Mouse (Mus musculus) CH12.LX (cell line): ENCODE measurements at regions not wholly inside any gene's neighbourhood (a gene's known extent, or its start where the extent isn't known, plus 50 kb on each side); places are given as distances from the start of the nearest gene placed in this dataset.

ENCODE experiments used
- CHD1 ChIP-seq: IDR thresholded peaks from 2 replicates; pipeline ENCODE4 v1.6.1; 2012; ENCODE audit warnings: low read depth, low read length, improper control_type of control experiment, inconsistent platforms
- CTCF ChIP-seq, 2 experiments: IDR thresholded peaks in 1 of 2; conservative IDR thresholded peaks in 1 of 2; 2 replicates each; pipeline ENCODE4 v1.5.1; 2011 to 2012; ENCODE audit warnings: low read depth in 2 of 2, low read length in 2 of 2, improper control_type of control experiment in 1 of 2, inconsistent platforms in 1 of 2, mild to moderate bottlenecking in 1 of 2, moderate library complexity in 1 of 2
- HCFC1 ChIP-seq: IDR thresholded peaks from 2 replicates; pipeline ENCODE4 v1.6.1; 2012; ENCODE audit warnings: low read depth, mild to moderate bottlenecking, inconsistent platforms, low read length, improper control_type of control experiment
- NRF1 ChIP-seq: IDR thresholded peaks from 2 replicates; pipeline ENCODE4 v1.6.1; 2014; ENCODE audit warnings: low read depth, mild to moderate bottlenecking, inconsistent platforms, low read length, improper control_type of control experiment, moderate library complexity
- POLR2AphosphoS2 ChIP-seq: IDR thresholded peaks from 2 replicates; pipeline ENCODE4 v1.6.1; 2011; ENCODE audit warnings: low read depth, low read length, improper control_type of control experiment

- TF ChIP-seq POLR2AphosphoS2 (no peak), HCFC1 (no peak), CTCF (conservative IDR thresholded peaks at IDR 0.05 in 1 of 2, IDR thresholded peaks at IDR 0.05 in 1 of 2; ENCODE audit: low read depth in 2 of 2, low read length in 2 of 2) (no peak), NRF1 (no peak), CHD1 (no peak)
These were observed 92.4 kb upstream of the Lef1 start for GRCm38 (mm10) chr3:131017899-131018298.
